Mouse (Mus musculus) liver, embryonic 14.5 days (tissue): ENCODE measurements around the gene Maml2. TPM values are rescaled to one million over a fixed set of nuclear protein-coding genes. Genes with fewer than 3 reads are reported as not detected.

Experiments used
- ATAC-seq: fragments of 200-750 bp; cut with Nextera tagmentation; 2 replicates; pipeline ENCODE4 v1.8.0; 2017; ENCODE audit warnings: moderate number of reproducible peaks, mild to moderate bottlenecking, moderate library complexity; ENCODE audit not compliant: insufficient read depth
- DNase-seq, 3 experiments: peaks; one replicate each; pipeline ENCODE4 v3.0.0-alpha.2; 2012 to 2013; ENCODE audit warnings: low read depth in 3 of 3, low spot score in 3 of 3
- H3K27ac ChIP-seq: fragments of 300-500 bp; sonication (generic); 2 replicates; pipeline ENCODE4 v1.5.1; 2014; ENCODE audit warnings: moderate library complexity, mild to moderate bottlenecking, control low read depth, inconsistent platforms
- H3K27me3 ChIP-seq: fragments of 300-500 bp; sonication (generic); 2 replicates; pipeline ENCODE4 v1.6.1; 2014; ENCODE audit warnings: mild to moderate bottlenecking, low read length, moderate library complexity; ENCODE audit not compliant: control insufficient read depth, insufficient read depth
- H3K36me3 ChIP-seq: fragments of 300-500 bp; sonication (generic); replicated peaks from 2 replicates; pipeline ENCODE4 v1.6.1; 2014; ENCODE audit warnings: low read depth; ENCODE audit not compliant: control insufficient read depth, insufficient read depth
- H3K4me1 ChIP-seq, 2 experiments: fragments of 200-500 bp in 1 of 2; fragments of 300-500 bp in 1 of 2; sonication (generic) in 1 of 2; replicated peaks; 2 replicates each; pipeline ENCODE4 v1.6.1; 2012 to 2014; ENCODE audit warnings: antibody characterized with exemption in 1 of 2, inconsistent platforms in 1 of 2, low read length in 1 of 2; ENCODE audit not compliant: control insufficient read depth in 2 of 2, insufficient read depth in 2 of 2
- H3K4me2 ChIP-seq: fragments of 300-500 bp; sonication (generic); 2 replicates; pipeline ENCODE4 v1.6.1; 2014; ENCODE audit warnings: low read depth, mild to moderate bottlenecking, control low read depth, moderate library complexity
- H3K4me3 ChIP-seq, 2 experiments: fragments of 200-500 bp in 1 of 2; fragments of 300-500 bp in 1 of 2; sonication (generic) in 1 of 2; 2 replicates each; pipeline ENCODE4 v1.5.1; 2012 to 2014; ENCODE audit warnings: low read depth in 2 of 2, low read length in 2 of 2, mild to moderate bottlenecking in 2 of 2, control low read depth in 1 of 2, inconsistent platforms in 1 of 2, moderate library complexity in 1 of 2; ENCODE audit not compliant: insufficient read depth in 1 of 2
- H3K9ac ChIP-seq: fragments of 300-500 bp; sonication (generic); replicated peaks from 2 replicates; pipeline ENCODE4 v1.6.1; 2014; ENCODE audit warnings: mild to moderate bottlenecking, control low read depth, moderate library complexity
- H3K9me3 ChIP-seq: fragments of 300-500 bp; sonication (generic); 2 replicates; pipeline ENCODE4 v1.6.1; 2016; ENCODE audit warnings: low read length, mixed read lengths; ENCODE audit not compliant: control insufficient read depth
- CTCF ChIP-seq: IDR thresholded peaks from 2 replicates; pipeline ENCODE4 v1.5.1; 2016; ENCODE audit warnings: antibody characterized with exemption, low read depth, control low read depth
- EP300 ChIP-seq: IDR thresholded peaks from 2 replicates; pipeline ENCODE4 v1.6.1; 2016; ENCODE audit warnings: antibody characterized with exemption, low read depth
- WGBS: fragments of 180-500 bp; shearing (Covaris S2); extraction: QIAGEN DNeasy Blood & Tissue Kit; methylation state at CpG from one replicate; pipeline ENCODE4 v1.1.7; 2014; ENCODE audit not compliant: insufficient replicate concordance; 5-methylcytosine and 5-hydroxymethylcytosine counted together
- polyA plus RNA-seq, 2 experiments: library from polyadenylated mRNA; depleted of rRNA in 1 of 2; stranded (reverse) in 1 of 2; unstranded in 1 of 2; fragments of >200 nt; fragmentation: Nextera tagmentation in 1 of 2; extraction: Ambion mirVana in 1 of 2; gene quantifications; 2 replicates each; pipeline versions ENCODE4 v1.2.1 to v1.2.3; 2012 to 2014

Maml2 gene
- polyA plus RNA-seq, 2 experiments: 0.65 to 0.66 TPM

DNA sequence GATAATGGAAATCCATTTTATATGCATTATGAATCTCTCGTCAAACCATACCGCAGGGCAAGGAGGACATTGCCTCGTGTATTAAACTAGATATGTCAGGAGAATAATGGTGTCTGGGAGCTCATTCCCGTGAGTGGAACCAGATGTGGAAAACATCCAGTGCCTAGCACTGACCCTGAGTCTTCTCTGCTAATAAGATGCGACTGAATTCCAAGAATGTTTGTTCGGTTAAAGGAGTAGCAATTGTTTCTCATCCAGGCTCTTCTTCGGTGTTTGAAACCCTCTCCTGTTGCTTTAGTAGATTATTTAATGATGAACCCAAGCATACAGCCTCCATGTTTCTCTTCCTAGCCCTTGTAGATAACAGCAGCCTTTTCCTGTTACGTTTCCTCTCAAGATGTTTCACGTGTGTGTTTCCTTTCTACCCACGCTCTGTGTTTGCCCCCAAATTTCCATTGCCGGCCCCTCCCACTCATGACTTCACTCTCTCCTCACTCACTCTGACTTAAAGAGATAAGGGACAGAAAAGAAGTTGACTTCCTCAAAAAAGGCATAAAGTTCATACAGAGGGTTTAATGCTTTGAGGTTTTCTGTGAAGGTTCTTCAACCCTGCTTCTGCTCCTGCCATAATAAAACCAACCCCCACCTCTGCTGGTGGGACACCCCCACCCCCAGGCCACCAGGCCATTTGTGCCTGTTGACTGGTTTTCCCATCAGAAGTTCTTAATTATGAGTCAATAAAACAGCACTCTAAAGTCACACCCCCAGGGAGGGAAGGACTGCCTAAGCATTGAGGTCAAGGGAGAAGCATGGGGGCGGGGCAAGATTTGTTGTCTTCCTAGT lies 238.9 kb downstream of the Maml2 start:
- Histone ChIP-seq H3K4me2 (peak overlapping the region; percentile 37), H3K9me3 (no peaks in the 10 kb centered on the region), H3K9ac (no peak overlapping the region), H3K4me3 (no peak overlapping the region), H3K27me3 (no peaks in the 10 kb centered on the region), H3K27ac (no peak overlapping the region; the same call in 1 of the 2 replicates), H3K36me3 (no peaks in the 10 kb centered on the region), H3K4me1 (peaks cover 0 to 12% of the 10 kb centered on the region in 2 experiments; a peak in 2 of 4 replicates)
- TF ChIP-seq CTCF: no peak
- no peak for TF ChIP-seq EP300
- 11% methylated on average over 12 of the region's 12 CpGs for WGBS
- peak; percentile 7 to 37 (median 9) for DNase-seq
- ATAC-seq: peak; percentile 45; the same call in 1 of the 2 replicates

DNA sequence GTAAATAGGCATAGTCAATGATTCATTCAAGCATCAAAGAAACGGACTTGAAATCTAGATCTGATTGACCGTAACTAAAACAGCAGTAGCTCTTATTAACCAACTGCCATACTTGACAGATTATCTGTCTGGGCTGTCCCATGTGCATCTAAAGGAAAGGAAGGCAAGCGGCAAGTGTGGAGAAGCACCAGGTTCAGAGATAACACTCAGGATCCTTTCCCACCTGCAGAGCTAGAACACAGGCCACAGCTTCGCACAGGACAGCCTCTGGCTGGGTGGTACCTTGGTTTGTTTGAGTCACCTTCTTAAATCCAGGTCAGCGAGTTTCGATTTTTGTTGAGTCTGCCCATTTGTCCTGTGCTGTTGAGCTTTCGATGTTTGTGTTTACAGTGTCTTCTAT lies 240.4 kb downstream of the Maml2 start:
- WGBS: 58% methylated on average over 7 of the region's 7 CpGs
- ATAC-seq: no peak

GRCm38 (mm10) chr9:13539535-13539934 lies 241.8 kb downstream of the Maml2 start:
- Histone ChIP-seq H3K9ac (no peak overlapping the region), H3K27ac (no peak overlapping the region), H3K36me3 (no peaks in the 10 kb centered on the region), H3K4me1 (peaks cover 0 to 12% of the 10 kb centered on the region in 2 experiments; a peak in 2 of 4 replicates), H3K4me3 (no peak overlapping the region), H3K9me3 (no peaks in the 10 kb centered on the region), H3K27me3 (no peaks in the 10 kb centered on the region), H3K4me2 (no peak overlapping the region)
- DNase-seq (no peak), ATAC-seq (no peak)
- WGBS: 77% methylated on average over 4 of the region's 4 CpGs
- no peak for TF ChIP-seq EP300
- no peak for TF ChIP-seq CTCF

More for the DNA sequence above, 240.4 kb downstream of the Maml2 start:
- Histone ChIP-seq H3K9ac (no peak overlapping the region), H3K4me3 (no peak overlapping the region), H3K9me3 (no peaks in the 10 kb centered on the region), H3K27me3 (no peaks in the 10 kb centered on the region), H3K27ac (no peak overlapping the region), H3K4me2 (no peak overlapping the region), H3K36me3 (no peaks in the 10 kb centered on the region), H3K4me1 (peaks cover 0 to 12% of the 10 kb centered on the region in 2 experiments; a peak in 2 of 4 replicates)
- TF ChIP-seq EP300 (no peak), CTCF (no peak)
- DNase-seq: no peak

DNA sequence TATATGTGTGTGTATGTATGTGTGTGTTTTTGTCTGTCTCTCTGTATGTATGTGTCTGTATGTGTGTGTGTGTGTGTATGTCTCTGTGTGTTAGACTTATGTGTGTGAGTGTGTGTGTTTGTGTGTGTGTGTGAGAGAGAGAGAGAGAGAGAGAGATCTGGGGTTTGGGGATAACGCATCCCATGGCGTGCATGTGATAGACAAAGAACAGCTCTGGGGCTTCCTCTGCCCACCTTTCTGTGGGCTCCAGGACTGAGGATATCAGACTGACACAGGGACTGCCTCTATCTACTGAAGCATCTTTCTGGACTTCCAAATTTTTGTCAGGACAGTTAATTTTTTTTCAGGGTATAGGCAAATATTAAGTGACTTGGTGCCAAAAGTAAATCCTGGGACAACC lies 242.5 kb downstream of the Maml2 start:
- no peak for ATAC-seq

GRCm38 (mm10) chr9:13540781-13541180 lies 243.0 kb downstream of the Maml2 start:
- no peaks in the 10 kb centered on the region for H3K27me3 ChIP-seq
- H3K9ac ChIP-seq: no peak overlapping the region
- DNase-seq: no peak
- H3K4me2 ChIP-seq: no peak overlapping the region
- peaks cover 0 to 12% of the 10 kb centered on the region in 2 experiments; a peak in 2 of 4 replicates for H3K4me1 ChIP-seq
- H3K4me3 ChIP-seq: no peak overlapping the region
- H3K27ac ChIP-seq: no peak overlapping the region
- 14% methylated on average over 6 of the region's 6 CpGs for WGBS
- H3K36me3 ChIP-seq: no peaks in the 10 kb centered on the region
- no peak for ATAC-seq
- no peaks in the 10 kb centered on the region for H3K9me3 ChIP-seq
- TF ChIP-seq EP300 (no peak), CTCF (no peak)

More for the DNA sequence above, 242.5 kb downstream of the Maml2 start:
- Histone ChIP-seq H3K4me1 (peaks cover 0 to 12% of the 10 kb centered on the region in 2 experiments; a peak in 2 of 4 replicates), H3K27me3 (no peaks in the 10 kb centered on the region), H3K9me3 (no peaks in the 10 kb centered on the region), H3K4me3 (no peak overlapping the region), H3K27ac (no peak overlapping the region), H3K36me3 (no peaks in the 10 kb centered on the region), H3K9ac (no peak overlapping the region), H3K4me2 (no peak overlapping the region)
- WGBS: 38% methylated on average over 2 of the region's 2 CpGs
- TF ChIP-seq CTCF (no peak), EP300 (no peak)
- DNase-seq: no peak
